Mouse (Mus musculus) erythroblast, adult 5-6 weeks (primary cell): ENCODE data around the gene Adcy10. TPM values are rescaled to one million over a fixed set of nuclear protein-coding genes. Genes with fewer than 3 reads are reported as not detected.

Source experiments
- ATAC-seq: replicated peaks from 2 replicates; pipeline ENCODE4 v1.8.0; 2016; ENCODE audit warnings: moderate number of reproducible peaks, mild to moderate bottlenecking, moderate TSS enrichment, inconsistent platforms; ENCODE audit not compliant: poor library complexity, low FRiP score, severe bottlenecking
- total RNA-seq, 2 experiments: library from RNA; stranded (forward) in 1 of 2; stranded (reverse) in 1 of 2; fragments of 150-400 nt in 1 of 2; fragments of 200-764, 138-1000 nt in 1 of 2; gene quantifications; 2 replicates each; pipeline versions ENCODE4 v1.2.3 to v1.2.4; 2015 to 2017; ENCODE audit warnings: low replicate concordance in 2 of 2

Gene Adcy10
- total RNA-seq, 2 experiments from 2014 or later = 0.60 TPM; not detected in 1

- ATAC-seq = no peak
Observed at GRCm38 (mm10) chr1:165510161-165510560, 25.2 kb downstream of the Adcy10 start.

- no peak for ATAC-seq
Observed at GRCm38 (mm10) chr1:165520716-165521115, 35.7 kb downstream of the Adcy10 start.

- ATAC-seq = no peak
Observed at GRCm38 (mm10) chr1:165536079-165536675, 51.2 kb downstream of the Adcy10 start.

- ATAC-seq = no peak
Observed at GRCm38 (mm10) chr1:165537241-165537807, 52.3 kb downstream of the Adcy10 start.

DNA sequence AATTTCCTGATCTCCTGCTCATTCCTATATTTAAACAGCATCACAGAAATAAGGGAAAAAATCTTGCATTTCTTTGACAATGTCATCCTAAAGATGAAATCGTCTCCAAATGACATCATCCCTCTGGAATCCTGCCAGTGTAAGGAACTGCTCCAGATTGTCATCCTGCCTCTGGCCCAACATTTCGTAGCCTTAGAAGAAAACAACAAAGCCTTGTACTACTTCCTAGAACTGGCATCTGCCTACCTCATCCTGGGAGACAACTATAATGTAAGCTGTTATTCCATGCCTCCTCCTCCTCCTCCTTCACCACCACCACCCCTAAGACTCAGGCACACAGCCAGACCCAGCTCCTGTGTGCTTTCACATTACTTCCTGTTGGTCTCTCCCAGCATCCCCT, 71.7 kb downstream of the Adcy10 start:
- no peak for ATAC-seq

DNA sequence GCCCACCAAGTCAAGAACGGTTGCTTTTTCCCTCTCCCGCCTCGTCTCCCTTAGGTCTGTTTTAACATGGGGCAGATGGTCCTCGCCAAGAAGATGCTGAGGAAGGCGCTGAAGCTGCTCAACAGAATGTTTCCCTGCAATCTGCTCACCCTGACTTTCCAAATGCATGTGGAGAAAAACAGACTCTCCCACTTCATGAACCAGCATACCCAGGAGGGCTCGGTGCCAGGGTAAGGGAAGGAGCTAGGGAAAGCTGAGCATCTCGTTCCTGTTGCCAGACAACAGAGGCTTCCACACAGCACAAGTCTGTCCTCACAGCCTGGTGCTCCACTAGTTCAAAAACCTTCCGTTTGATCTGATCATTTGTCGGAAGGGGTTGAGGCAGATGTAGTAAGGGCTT, 74.1 kb downstream of the Adcy10 start:
- no peak for ATAC-seq

DNA sequence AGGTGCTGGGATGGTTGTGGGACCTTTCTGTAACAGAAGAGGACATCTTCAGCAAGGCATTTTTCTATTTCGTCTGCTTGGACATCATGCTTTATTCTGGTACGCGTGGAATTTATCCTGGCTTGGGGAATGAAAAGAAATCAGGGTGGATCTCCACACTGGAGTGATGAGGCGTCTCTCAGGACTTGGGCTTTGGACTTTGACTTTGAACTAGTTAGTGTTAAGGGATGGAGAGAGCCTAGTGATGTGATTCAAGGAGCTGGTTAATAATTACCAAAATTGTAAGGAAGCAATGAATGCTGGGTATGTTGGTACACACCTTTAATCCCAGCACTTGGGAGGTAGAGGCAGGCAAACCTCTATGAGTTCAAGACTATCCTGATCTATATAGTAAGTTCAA, 80.3 kb downstream of the Adcy10 start:
- no peak for ATAC-seq

GRCm38 (mm10) chr1:165567466-165567865, 82.5 kb downstream of the Adcy10 start:
- ATAC-seq = no peak

GRCm38 (mm10) chr1:165576005-165576404, 91.0 kb downstream of the Adcy10 start:
- ATAC-seq = no peak

DNA sequence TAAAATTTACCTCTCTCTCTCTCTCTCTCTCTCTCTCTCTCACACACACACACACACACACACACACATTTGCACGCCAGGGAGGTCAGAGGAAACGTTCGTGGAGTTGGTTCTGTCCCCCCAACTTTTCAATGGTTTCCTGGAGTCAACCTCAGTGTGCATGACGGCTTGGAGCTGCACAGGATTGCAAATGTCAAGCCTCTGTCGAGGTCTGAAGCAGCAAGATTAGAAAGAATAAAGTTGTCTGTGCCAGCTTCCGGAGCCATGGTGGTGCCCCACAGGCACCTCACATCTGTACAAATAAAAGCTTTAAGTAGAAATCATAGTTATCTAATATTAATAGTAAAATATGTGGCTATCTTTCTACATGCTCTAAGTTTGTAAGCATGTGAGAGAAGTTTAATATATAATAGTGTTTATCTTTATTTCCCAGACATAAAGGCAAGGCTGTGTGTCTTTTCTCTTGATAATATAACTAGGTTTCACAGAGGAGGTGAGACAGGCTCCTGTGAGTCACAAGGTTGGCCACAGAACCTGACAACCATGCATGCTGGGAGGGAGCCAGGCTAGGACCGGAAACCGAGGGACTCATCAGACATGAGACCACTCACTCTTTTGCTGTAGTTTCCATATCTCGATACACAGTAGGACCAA, 91.6 kb downstream of the Adcy10 start:
- no peak for ATAC-seq

- ATAC-seq = no peak
Observed at GRCm38 (mm10) chr1:165579332-165579731, 94.3 kb downstream of the Adcy10 start.

GRCm38 (mm10) chr1:165581255-165581654, 96.3 kb downstream of the Adcy10 start:
- ATAC-seq = no peak

DNA sequence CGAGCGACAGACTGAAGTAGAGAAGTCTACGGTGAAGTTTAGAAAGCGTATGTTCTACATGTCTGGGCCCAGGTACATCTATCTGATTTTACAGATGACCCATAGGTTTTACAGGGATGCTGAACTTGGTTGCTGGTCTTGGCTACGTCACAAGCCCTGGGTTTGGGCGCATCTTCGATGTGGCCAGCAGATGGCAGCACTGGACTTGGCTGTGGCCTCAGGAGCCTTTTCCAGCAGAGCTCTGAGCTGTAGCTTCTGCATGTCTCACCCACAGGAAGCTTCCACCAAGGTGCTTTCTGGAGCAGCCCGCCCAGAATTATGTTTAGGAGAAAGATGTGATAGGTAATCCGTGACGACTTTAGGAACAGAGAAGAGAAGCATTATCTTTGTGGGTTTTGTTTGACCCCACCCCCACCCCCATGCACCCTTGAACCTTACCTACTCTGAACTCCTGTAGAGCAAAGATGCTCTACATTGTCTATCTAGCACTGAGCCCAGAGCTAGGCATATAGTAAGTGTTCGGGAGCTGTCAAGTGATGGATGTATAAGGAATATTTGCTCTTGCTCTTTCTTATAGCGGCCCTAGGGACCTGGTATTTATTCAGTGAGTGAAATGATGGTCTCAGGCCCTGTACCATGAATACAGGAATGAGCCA, 98.7 kb downstream of the Adcy10 start:
- ATAC-seq = peak; percentile 88

DNA sequence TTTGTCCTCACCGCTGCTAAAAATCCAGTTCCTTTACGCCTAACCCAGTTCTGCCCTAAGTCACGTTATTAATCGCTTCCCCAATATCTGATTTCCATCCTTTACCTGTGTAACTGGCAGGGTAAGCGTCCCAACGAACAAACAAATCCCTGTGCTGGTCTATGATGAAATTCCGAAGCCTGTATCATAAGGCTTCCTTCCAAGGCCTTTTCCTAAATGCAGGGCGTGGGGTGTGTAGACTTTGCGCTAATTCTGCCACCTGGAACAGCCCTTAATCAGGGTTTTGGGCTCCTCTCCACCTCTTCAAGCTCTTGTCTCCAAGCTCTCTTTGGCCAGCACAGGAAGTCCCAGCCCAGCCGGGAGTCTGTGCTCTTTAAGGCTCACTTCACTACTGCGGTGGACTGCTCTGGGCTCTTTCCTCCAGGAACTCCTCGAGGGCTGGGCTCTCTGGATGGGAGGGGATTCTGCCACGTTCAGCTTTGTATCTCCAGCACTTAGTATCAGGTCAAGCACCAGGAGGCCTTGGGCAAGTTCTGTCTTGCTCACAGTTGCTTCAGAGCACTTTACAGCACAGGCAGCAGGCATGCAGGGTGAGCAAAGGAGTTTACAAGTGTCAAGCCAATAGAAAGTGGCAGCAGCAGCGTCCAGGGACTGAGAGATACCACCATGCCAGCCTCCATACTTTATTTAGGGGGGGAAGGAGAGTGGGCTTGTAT, 100.6 kb downstream of the Adcy10 start:
- no peak for ATAC-seq

DNA sequence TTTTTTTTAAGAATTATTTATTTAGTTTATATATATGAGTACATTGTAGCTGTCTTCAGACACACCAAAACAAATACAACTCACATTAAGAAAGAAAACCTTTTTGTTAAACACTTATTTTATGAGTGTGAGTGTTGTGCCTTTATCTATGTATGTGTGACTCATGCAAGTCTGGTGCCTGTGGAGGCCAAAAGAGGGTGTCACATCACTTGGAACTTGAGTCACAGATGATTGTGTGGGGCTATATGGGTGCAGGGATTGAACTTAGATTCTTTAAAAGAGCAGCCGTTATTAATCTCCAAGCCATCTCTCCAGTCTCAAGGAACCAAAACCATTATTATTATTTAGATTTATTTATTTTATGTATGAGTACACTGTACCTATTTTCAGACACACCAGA, 101.4 kb downstream of the Adcy10 start:
- no peak for ATAC-seq

- no peak for ATAC-seq
Observed at GRCm38 (mm10) chr1:165587845-165588244, 102.9 kb downstream of the Adcy10 start.

DNA sequence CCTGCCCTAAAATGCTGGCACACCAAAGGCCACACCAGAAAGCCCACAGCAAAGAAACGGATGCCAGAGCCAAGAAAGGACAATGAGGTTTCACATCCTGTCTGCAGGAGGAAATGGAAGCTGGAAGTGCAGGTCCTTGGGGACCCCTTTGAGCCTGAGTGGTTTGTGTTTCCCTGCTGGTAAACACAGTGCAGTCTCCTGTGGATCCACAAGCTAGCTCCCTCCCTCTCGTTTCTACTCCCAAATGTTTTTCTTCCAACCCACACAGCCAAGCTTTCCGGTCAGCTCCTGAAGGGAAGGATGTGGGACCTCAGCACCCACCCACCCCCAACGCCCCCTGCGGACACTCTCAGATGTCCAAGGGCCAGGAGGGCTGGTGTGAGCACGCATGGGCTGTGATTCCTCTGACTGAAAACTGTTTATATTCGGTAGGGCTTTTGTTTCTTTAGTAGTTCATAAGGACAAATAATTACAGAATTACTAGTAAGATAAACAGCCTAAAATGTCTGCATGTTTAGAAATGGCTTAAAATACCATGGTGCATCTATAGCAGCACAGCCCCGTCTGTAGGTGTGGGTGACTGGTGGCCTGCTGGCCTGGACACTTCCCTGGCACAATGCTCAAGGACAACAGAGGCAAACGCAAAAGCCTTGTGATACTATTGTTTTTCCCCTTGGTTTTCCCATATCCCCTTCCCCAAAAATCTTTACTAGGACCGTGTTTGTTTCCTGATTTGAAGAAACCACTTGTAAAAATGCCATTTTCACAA, 104.5 kb downstream of the Adcy10 start:
- no peak for ATAC-seq

- ATAC-seq = no peak
Observed at GRCm38 (mm10) chr1:165590760-165591159, 105.8 kb downstream of the Adcy10 start.

- ATAC-seq = no peak
Observed at GRCm38 (mm10) chr1:165592295-165593082, 107.5 kb downstream of the Adcy10 start.
